Mouse (Mus musculus): ENCODE results near the gene Fn1.

Gene Fn1

GRCm38 (mm10) chr1:71606600-71607325 lies 46.2 kb downstream of the Fn1 start:
- no peak for DNase-seq (ENCODE audit: extremely low read depth, low read depth)

- no peak for DNase-seq (ENCODE audit: extremely low read depth, low read depth)
Observed at GRCm38 (mm10) chr1:71605751-71606150, 47.2 kb downstream of the Fn1 start.

GRCm38 (mm10) chr1:71595365-71595764 lies 57.6 kb downstream of the Fn1 start:
- no peak for DNase-seq (ENCODE audit: extremely low read depth, low read depth)

- no peak for DNase-seq (ENCODE audit: extremely low read depth, low read depth)
Observed at GRCm38 (mm10) chr1:71594268-71594667, 58.7 kb downstream of the Fn1 start.

- no peak for DNase-seq (ENCODE audit: extremely low read depth, low read depth)
Observed at GRCm38 (mm10) chr1:71593184-71593583, 59.8 kb downstream of the Fn1 start.

GRCm38 (mm10) chr1:71590038-71590437 lies 63.0 kb downstream of the Fn1 start:
- no peak for DNase-seq (ENCODE audit: extremely low read depth, low read depth)

- no peak for DNase-seq (ENCODE audit: extremely low read depth, low read depth)
Observed at GRCm38 (mm10) chr1:71586658-71587057, 66.3 kb downstream of the Fn1 start.

GRCm38 (mm10) chr1:71583900-71584299 lies 69.1 kb downstream of the Fn1 start:
- DNase-seq (ENCODE audit: extremely low read depth, low read depth): no peak

GRCm38 (mm10) chr1:71583302-71583701 lies 69.7 kb downstream of the Fn1 start:
- no peak for DNase-seq (ENCODE audit: extremely low read depth, low read depth)

- DNase-seq (ENCODE audit: extremely low read depth, low read depth): no peak
Observed at GRCm38 (mm10) chr1:71580408-71580807, 72.6 kb downstream of the Fn1 start.

GRCm38 (mm10) chr1:71579526-71579925 lies 73.5 kb downstream of the Fn1 start:
- DNase-seq (ENCODE audit: extremely low read depth, low read depth): no peak

GRCm38 (mm10) chr1:71576837-71577236 lies 76.2 kb downstream of the Fn1 start:
- no peak for DNase-seq (ENCODE audit: extremely low read depth, low read depth)

GRCm38 (mm10) chr1:71575987-71576386 lies 77.0 kb downstream of the Fn1 start:
- no peak for DNase-seq (ENCODE audit: extremely low read depth, low read depth)

- no peak for DNase-seq (ENCODE audit: extremely low read depth, low read depth)
Observed at GRCm38 (mm10) chr1:71570116-71570515, 82.9 kb downstream of the Fn1 start.

GRCm38 (mm10) chr1:71567884-71568605 lies 85.0 kb downstream of the Fn1 start:
- no peak for DNase-seq (ENCODE audit: extremely low read depth, low read depth)

- no peak for DNase-seq (ENCODE audit: extremely low read depth, low read depth)
Observed at GRCm38 (mm10) chr1:71564291-71564690, 88.7 kb downstream of the Fn1 start.

GRCm38 (mm10) chr1:71560626-71561025 lies 92.4 kb downstream of the Fn1 start:
- no peak for DNase-seq (ENCODE audit: extremely low read depth, low read depth)

GRCm38 (mm10) chr1:71556688-71557612 lies 96.0 kb downstream of the Fn1 start, which contains the start of gene Atic:
Gene Atic, plus strand, starts transcription at chr1:71557150.
- peak; percentile 92 for DNase-seq (ENCODE audit: extremely low read depth, low read depth)

GRCm38 (mm10) chr1:71550626-71551195 lies 102.3 kb downstream of the Fn1 start:
- DNase-seq (ENCODE audit: extremely low read depth, low read depth): no peak

- DNase-seq (ENCODE audit: extremely low read depth, low read depth): no peak
Observed at GRCm38 (mm10) chr1:71540437-71540836, 112.6 kb downstream of the Fn1 start.

- DNase-seq (ENCODE audit: extremely low read depth, low read depth): no peak
Observed at GRCm38 (mm10) chr1:71539641-71540040, 113.4 kb downstream of the Fn1 start.
